Mouse (Mus musculus): ENCODE data around the gene Grm7.

Grm7 gene

GRCm38 (mm10) chr6:110645411-110646361, at the start of gene Grm7:
Gene Grm7 (plus strand): TSS chr6:110645581.
- in situ Hi-C loops (cut with MboI; ENCODE audit: unreplicated experiment in 2 of 2) = no loop called here

- in situ Hi-C loops (cut with MboI; ENCODE audit: unreplicated experiment in 2 of 2) = no loop called here
Observed at GRCm38 (mm10) chr6:110645041-110645410, 355 bp upstream of the Grm7 start.

- in situ Hi-C loops (cut with MboI; ENCODE audit: unreplicated experiment in 2 of 2) = no loop called here
Observed at GRCm38 (mm10) chr6:110646901-110647300, 1.5 kb downstream of the Grm7 start.

GRCm38 (mm10) chr6:110649227-110649626, 3.8 kb downstream of the Grm7 start:
- in situ Hi-C loops (cut with MboI; ENCODE audit: unreplicated experiment in 2 of 2) = no loop called here

- in situ Hi-C loops (cut with MboI; ENCODE audit: unreplicated experiment in 2 of 2) = no loop called here
Observed at GRCm38 (mm10) chr6:110653361-110654001, 8.1 kb downstream of the Grm7 start.

GRCm38 (mm10) chr6:110664436-110664835, 19.1 kb downstream of the Grm7 start:
- in situ Hi-C loops (cut with MboI; ENCODE audit: unreplicated experiment in 2 of 2) = no loop called here

- in situ Hi-C loops (cut with MboI; ENCODE audit: unreplicated experiment in 2 of 2) = no loop called here
Observed at GRCm38 (mm10) chr6:110668447-110668846, 23.1 kb downstream of the Grm7 start.

GRCm38 (mm10) chr6:110690954-110691353, 45.6 kb downstream of the Grm7 start:
- in situ Hi-C loops (cut with MboI; ENCODE audit: unreplicated experiment in 2 of 2) = no loop called here

GRCm38 (mm10) chr6:110709763-110710162, 64.4 kb downstream of the Grm7 start:
- in situ Hi-C loops (cut with MboI; ENCODE audit: unreplicated experiment in 2 of 2) = no loop called here

GRCm38 (mm10) chr6:110714943-110715342, 69.6 kb downstream of the Grm7 start:
- in situ Hi-C loops (cut with MboI; ENCODE audit: unreplicated experiment in 2 of 2) = no loop called here

GRCm38 (mm10) chr6:110723371-110723770, 78.0 kb downstream of the Grm7 start:
- in situ Hi-C loops (cut with MboI; ENCODE audit: unreplicated experiment in 2 of 2) = no loop called here

GRCm38 (mm10) chr6:110733914-110734313, 88.5 kb downstream of the Grm7 start:
- in situ Hi-C loops (cut with MboI; ENCODE audit: unreplicated experiment in 2 of 2) = no loop called here

- in situ Hi-C loops (cut with MboI; ENCODE audit: unreplicated experiment in 2 of 2) = no loop called here
Observed at GRCm38 (mm10) chr6:110743981-110744670, 98.7 kb downstream of the Grm7 start.

- in situ Hi-C loops (cut with MboI; ENCODE audit: unreplicated experiment in 2 of 2) = no loop called here
Observed at GRCm38 (mm10) chr6:110755921-110756320, 110.5 kb downstream of the Grm7 start.

- in situ Hi-C loops (cut with MboI; ENCODE audit: unreplicated experiment in 2 of 2) = no loop called here
Observed at GRCm38 (mm10) chr6:110769588-110769987, 124.2 kb downstream of the Grm7 start.

GRCm38 (mm10) chr6:110772652-110773051, 127.3 kb downstream of the Grm7 start:
- in situ Hi-C loops (cut with MboI; ENCODE audit: unreplicated experiment in 2 of 2) = no loop called here

- in situ Hi-C loops (cut with MboI; ENCODE audit: unreplicated experiment in 2 of 2) = no loop called here
Observed at GRCm38 (mm10) chr6:110776046-110776445, 130.7 kb downstream of the Grm7 start.

- in situ Hi-C loops (cut with MboI; ENCODE audit: unreplicated experiment in 2 of 2) = no loop called here
Observed at GRCm38 (mm10) chr6:110785497-110785928, 140.1 kb downstream of the Grm7 start.

GRCm38 (mm10) chr6:110792696-110793095, 147.3 kb downstream of the Grm7 start:
- in situ Hi-C loops (cut with MboI; ENCODE audit: unreplicated experiment in 2 of 2) = no loop called here

- in situ Hi-C loops (cut with MboI; ENCODE audit: unreplicated experiment in 2 of 2) = no loop called here
Observed at GRCm38 (mm10) chr6:110807481-110807880, 162.1 kb downstream of the Grm7 start.

- in situ Hi-C loops (cut with MboI; ENCODE audit: unreplicated experiment in 2 of 2) = no loop called here
Observed at GRCm38 (mm10) chr6:110812214-110812613, 166.8 kb downstream of the Grm7 start.
